9 mouse cellular contexts compared by ENCODE assay signal in genomic region chr13:109881161-109881857, GRCm38 (mm10).
DNase-seq lines count a peak whose midpoint lies in the region; ATAC-seq and TF ChIP-seq lines count a peak whose summit lies in the region.
"Had no signal": no experiment of that assay in that cellular context is flagged by ENCODE, and none has a peak within 500 bp of the region (broad histone marks: within the 10 kb centered on the region; RNA-seq: fewer than 3 reads in every experiment).

No protein-coding gene starts in this region.

- no peak for TF ChIP-seq POLR2A in cerebellum, adult 2 months (IDR thresholded peaks at IDR 0.05; ENCODE audit: borderline replicate concordance, insufficient read depth, low read length)

- ATAC-seq in stomach, postnatal 0 days (ENCODE audit: low FRiP score, low TSS enrichment) = peak; percentile 94

- H3K36me3 ChIP-seq in stomach, postnatal 0 days (ENCODE audit: control insufficient read depth, insufficient read depth, low read length) = no peaks in the 10 kb centered on the region
- H3K36me3 ChIP-seq: liver, embryonic 15.5 days had no signal

- H3K27ac ChIP-seq in cerebellum, adult 2 months (ENCODE audit: insufficient read depth, low read length) = no peak overlapping the region
- H3K27ac ChIP-seq in stomach, postnatal 0 days (replicated peaks) = no peak overlapping the region
- H3K27ac ChIP-seq: liver, embryonic 15.5 days had no signal

- peak; percentile 33 to 55 for DNase-seq in cerebellum, adult 2 months
- no peak for DNase-seq in cerebellum, adult 11-12 months
- peak; percentile 66 to 78 for DNase-seq in urinary bladder, adult 18-20 months (ENCODE audit: low spot score in 2 of 2)
- DNase-seq in urinary bladder, adult 2 months (ENCODE audit: low spot score) = no peak
- peak; percentile 48 for DNase-seq in large intestine, adult 2 months (ENCODE audit: low read depth, low spot score)
- peak; percentile 79 for DNase-seq in stomach, postnatal 0 days (ENCODE audit: low spot score)
- no peak for DNase-seq in testis, postnatal 10 days (ENCODE audit: low spot score)
- DNase-seq in right cerebral cortex, adult 2 months (ENCODE audit: low spot score in 2 of 2) = no peak

- H3K4me1 ChIP-seq in cerebellum, adult 2 months (ENCODE audit: control insufficient read depth, insufficient read depth, low read length) = peaks cover 5% of the 10 kb centered on the region; the same call in 1 of the 2 replicates
- H3K4me1 ChIP-seq in stomach, postnatal 0 days (replicated peaks; ENCODE audit: control insufficient read depth, insufficient read depth) = no peaks in the 10 kb centered on the region
- H3K4me1 ChIP-seq: liver, embryonic 15.5 days had no signal

- no peak overlapping the region for H3K4me2 ChIP-seq in stomach, postnatal 0 days (replicated peaks; ENCODE audit: low read depth)
- H3K4me2 ChIP-seq: liver, embryonic 15.5 days had no signal

- 72% methylated on average over 11 of the region's 11 CpGs for WGBS in cerebellum, adult 2 months
- WGBS in large intestine, adult 2 months = 49% methylated on average over 11 of the region's 11 CpGs
- WGBS in stomach, postnatal 0 days = 48% methylated on average over 11 of the region's 11 CpGs

- H3K9ac ChIP-seq in stomach, postnatal 0 days (ENCODE audit: low read length) = no peak overlapping the region
- H3K9ac ChIP-seq: liver, embryonic 15.5 days had no signal

- no peaks in the 10 kb centered on the region for H3K9me3 ChIP-seq in stomach, postnatal 0 days (ENCODE audit: control insufficient read depth, low read length)
- H3K9me3 ChIP-seq: liver, embryonic 15.5 days had no signal

- H3K27me3 ChIP-seq in cerebellum, adult 2 months (ENCODE audit: control insufficient read depth, insufficient read depth, low read length) = no peaks in the 10 kb centered on the region
- H3K27me3 ChIP-seq in stomach, postnatal 0 days (ENCODE audit: control insufficient read depth, insufficient read depth, low read length) = no peaks in the 10 kb centered on the region
- H3K27me3 ChIP-seq: liver, embryonic 15.5 days had no signal

- peak; percentile 65 for TF ChIP-seq EP300 in stomach, postnatal 0 days (optimal IDR thresholded peaks at IDR 0.05)

- H3K4me3 ChIP-seq in cerebellum, adult 2 months (replicated peaks; ENCODE audit: insufficient read depth, low read depth, low read length) = no peak overlapping the region
- no peak overlapping the region for H3K4me3 ChIP-seq in stomach, postnatal 0 days (ENCODE audit: low read depth, low read length)
- H3K4me3 ChIP-seq: liver, embryonic 15.5 days had no signal

- TF ChIP-seq CTCF in cerebellum, adult 2 months (IDR thresholded peaks at IDR 0.05; ENCODE audit: borderline replicate concordance, insufficient read depth, low read depth, low read length) = no peak
- TF ChIP-seq CTCF in stomach, postnatal 0 days (IDR thresholded peaks at IDR 0.05; ENCODE audit: low read depth) = no peak

Comparison
In these comparisons a context has a peak if more than half of its experiments do, and no peak if none do; other contexts are left out.
1. DNase-seq: peak in cerebellum, adult 2 months (2 of 2), urinary bladder, adult 18-20 months (2 of 2), large intestine, adult 2 months (single experiment) and stomach, postnatal 0 days (single experiment); none in cerebellum, adult 11-12 months (single experiment), urinary bladder, adult 2 months (single experiment), testis, postnatal 10 days (single experiment) and right cerebral cortex, adult 2 months (0 of 2).